Mouse (Mus musculus) brain, embryonic 18.5 days (tissue): ENCODE results near the gene Trim9.

Experiments used
- DNase-seq: peaks from one replicate; pipeline ENCODE4 v3.0.0-alpha.2; 2012; ENCODE audit warnings: low read depth, low spot score

The Trim9 gene

GRCm38 (mm10) chr12:70326393-70326792 is 21.0 kb downstream of the Trim9 start:
- DNase-seq: no peak

GRCm38 (mm10) chr12:70325826-70326225 is 21.6 kb downstream of the Trim9 start:
- no peak for DNase-seq

DNA sequence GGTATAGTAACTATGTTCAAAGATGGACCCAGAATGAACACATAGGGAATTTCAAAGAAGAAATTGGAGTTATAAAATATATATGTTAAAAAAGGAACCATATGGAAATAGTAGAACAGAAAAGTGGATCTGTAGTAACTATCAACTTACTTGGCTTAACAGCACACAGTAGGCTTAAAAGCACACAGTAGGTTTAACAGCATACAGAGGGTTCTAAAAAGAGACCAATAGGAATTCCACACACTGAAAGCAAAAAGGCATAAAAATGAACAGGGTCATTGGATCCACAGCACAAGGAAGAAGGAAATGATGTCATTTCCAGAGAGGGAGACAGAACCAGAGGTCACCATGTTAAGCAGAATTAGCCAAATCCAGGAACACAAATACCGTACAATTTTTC is 24.6 kb downstream of the Trim9 start:
- no peak for DNase-seq

DNA sequence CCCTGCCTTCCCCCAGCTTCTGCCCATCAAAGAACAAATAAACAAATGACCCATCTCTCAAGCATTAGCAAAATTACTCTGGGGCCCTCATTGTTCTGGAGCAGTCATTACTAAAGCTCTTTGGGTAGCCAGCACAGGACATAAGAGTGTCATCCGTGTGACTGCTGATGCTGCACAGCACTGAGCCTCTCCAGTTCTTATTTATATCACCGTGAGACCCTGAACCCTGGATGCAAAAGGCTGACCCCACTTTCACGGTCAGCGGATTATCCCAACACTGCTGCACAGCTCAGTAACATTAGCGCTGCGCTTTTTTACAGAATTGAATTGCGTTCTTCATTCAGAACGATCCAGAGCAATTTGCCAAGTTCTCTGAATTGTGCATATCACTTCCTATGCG is 31.3 kb downstream of the Trim9 start:
- DNase-seq: no peak

DNA sequence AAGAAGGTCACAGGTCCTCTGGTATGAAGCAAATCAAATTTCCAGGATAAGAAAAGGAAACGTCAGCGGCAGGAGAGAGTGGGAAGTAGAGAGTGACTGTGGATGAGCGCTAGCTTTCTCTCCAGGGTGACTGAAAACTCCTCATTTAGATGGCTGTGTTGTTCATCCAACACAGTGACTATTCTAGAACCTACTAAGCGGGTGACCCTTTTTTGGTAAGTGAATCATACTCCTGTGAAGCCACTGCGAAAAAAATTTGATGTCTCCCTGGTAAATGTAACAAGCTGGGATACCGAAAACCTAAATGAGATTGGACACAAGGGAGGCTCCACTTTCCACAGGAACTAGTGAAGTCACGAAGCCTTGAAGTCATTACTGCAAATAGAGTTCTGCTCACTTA is 39.5 kb downstream of the Trim9 start:
- no peak for DNase-seq

DNA sequence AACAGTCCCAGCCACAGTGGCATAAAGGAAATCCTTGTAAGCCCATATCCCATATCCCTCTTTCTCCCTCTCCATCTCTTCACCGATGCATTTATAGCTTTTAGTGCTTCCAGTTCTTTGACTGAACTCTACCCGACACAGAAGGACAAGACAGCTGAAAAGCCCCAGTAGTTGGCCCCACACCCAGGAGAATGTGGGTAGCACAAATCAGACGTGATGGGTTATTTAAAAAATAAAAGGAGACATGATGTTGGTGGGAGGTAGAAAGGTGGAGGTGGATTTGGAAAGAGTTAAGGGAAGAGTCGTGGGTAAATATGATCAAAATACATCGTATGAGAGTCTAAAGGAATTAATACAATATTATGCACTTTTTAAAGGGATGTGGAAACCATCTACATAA is 40.4 kb downstream of the Trim9 start:
- DNase-seq: no peak

DNA sequence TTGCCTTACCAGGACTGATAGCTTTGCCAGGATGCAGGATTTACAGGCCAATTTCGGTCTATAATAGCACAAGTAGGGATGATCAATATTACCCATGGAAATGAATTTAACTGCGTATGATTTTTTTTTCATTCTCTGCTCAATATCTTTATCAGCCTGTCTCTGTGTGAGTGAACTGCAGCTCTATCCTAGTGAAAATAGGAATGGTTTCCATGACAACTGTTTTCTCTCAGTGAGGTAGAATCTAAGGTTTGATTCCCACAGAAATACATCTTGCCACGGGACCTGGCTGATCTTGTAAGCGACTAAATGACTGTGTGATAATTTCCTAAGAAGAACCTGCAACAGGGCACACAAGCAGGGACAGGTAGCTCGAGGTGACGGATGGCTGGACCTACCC is 43.4 kb downstream of the Trim9 start:
- DNase-seq: no peak

DNA sequence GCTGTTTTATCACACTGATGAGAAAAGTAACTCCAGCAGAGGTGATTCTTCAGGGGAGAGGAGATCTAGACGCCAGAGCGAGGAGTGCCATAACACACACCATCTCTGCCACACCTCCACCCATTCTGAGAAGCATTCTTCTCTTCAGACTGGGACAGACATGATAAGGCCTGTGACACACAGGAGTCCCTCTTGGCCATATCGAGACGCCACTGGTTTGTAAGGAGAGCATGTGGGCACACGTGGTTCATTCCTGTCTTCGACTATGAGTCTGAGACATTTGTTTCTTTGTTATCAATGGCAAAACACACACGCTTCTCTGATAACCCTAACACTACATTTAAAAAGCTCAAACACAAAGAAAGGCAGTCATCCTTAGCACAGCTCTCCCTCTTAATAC is 43.9 kb downstream of the Trim9 start:
- no peak for DNase-seq

- DNase-seq: no peak
Measured at GRCm38 (mm10) chr12:70302022-70302720, 45.2 kb downstream of the Trim9 start.

DNA sequence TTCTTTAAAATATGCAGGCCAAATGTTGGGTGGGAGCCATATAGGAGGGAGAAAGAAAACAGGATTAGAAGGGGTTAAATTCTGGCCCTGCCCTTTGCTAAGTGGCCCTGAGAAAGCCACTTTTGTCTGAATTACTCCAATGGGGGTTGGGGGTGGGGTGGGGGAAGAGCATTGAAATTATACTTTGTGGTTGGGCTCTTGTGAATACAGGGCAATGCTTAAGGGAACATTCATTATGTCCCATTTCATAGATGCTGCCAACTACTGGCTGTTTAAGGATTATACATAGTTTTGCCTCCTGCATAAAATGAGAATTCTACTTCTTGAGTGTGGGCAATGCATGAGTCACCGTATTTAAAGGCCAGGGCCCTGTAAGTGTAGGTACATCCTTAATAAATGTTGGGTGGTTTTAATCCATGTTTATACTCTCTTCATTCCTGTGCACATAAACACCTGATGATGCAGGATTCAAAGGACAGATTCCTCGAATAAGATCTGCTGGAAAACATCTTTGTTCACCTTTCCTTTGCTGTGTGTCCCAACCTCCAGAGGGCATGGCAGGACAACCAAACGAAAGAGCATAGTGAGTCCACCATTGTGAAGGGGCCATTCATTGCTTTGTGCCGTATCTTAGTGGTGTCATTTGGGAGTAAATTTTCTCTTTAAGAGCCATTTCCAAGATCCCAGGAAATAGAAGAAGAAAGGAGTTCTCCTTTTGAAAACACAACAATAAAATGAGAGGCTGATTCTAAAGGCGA is 53.3 kb downstream of the Trim9 start:
- no peak for DNase-seq

DNA sequence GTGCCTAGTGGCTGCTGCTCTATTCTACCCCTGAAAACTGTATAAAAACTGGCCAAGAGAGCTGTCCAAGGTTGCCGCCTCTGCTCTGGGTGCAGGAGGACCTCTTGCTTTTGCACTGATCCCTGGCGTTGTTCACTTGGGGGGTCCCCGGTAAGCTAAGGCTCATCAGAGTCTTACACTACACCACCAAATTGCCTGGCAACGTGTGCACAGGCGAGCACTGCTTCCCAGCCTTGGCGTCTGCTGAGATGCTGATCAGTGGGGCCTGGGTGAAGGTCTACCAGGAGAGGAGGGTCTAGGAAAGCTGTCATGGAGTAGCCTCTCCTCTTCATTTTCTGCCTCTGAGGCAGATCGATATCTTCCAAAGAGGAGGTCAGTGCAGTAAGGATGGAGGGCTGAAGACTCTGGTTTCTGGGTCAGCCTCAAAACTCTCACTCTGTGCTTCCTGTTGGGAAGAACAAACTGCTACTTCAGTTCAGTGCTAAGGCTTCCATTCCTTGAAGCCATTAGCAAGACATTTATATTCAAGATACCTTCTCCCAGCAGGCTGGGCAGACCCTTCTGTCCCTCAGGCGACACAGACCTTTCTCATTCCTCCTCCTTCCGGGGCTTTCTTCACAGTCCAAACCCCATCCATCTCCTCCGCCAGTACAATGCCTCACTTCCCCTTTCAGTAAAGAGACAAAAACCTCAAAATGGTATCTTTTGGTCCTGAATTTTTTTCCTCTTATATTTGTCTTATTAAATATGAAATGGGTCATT is 54.1 kb downstream of the Trim9 start:
- no peak for DNase-seq

DNA sequence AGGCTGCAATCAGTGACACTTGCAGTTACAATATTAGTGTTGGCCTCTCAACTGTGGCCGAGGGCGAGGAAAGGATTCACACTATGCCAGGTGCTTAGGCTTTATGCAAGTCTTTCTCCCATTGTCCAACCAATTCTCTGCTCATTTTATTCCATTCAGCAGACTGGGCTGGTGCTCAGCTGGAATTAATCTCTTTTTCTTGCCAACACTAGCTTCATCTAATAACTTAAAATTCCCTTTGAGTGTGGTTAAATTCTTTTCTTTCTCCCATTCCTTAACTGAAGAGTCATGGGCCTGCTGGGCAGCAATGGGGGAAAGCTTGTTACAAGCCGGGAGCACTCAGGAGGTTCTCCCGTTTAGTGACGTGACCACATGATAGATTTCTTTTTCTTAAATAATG is 61.9 kb downstream of the Trim9 start:
- no peak for DNase-seq

- no peak for DNase-seq
Measured at GRCm38 (mm10) chr12:70284979-70285378, 62.4 kb downstream of the Trim9 start.

- no peak for DNase-seq
Measured at GRCm38 (mm10) chr12:70283116-70283731, 64.2 kb downstream of the Trim9 start.

DNA sequence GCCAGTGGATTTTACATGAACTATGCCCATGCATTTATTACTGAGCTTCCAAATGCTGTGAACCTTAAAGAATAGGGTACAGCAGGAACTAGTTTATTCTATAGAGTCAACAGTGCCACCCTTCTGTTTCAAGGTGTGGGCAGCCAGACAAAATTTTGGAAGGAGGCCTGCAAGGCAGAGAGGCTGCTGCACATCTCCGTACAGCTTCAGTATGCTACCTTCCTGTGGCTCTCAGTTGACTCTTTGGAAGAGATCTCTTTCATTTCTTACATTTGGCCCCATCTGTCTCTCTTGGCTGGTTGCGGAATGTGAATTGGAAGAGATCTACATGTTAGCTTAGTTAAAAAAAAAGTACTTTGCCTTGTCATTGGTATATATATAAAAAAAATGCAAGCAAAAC is 66.5 kb downstream of the Trim9 start:
- DNase-seq: no peak

DNA sequence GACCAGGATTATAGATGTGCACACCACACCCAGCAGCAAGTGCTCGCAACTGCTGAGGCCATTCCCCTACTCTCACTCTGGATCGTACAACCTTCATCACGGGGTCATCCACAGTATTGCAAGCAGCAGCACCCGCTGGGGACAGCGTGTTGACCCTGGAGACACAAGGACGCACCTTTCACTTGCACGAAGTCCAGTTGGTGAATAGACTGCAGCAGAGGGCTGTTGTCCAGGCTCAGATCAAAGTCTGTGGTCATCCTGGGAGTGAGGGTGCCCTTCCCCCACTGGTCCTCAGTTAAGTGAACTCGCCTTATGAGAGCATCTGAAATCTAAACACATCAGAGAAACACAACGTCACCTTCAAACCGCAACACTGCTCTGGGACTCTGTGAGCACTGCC is 67.0 kb downstream of the Trim9 start:
- no peak for DNase-seq

DNA sequence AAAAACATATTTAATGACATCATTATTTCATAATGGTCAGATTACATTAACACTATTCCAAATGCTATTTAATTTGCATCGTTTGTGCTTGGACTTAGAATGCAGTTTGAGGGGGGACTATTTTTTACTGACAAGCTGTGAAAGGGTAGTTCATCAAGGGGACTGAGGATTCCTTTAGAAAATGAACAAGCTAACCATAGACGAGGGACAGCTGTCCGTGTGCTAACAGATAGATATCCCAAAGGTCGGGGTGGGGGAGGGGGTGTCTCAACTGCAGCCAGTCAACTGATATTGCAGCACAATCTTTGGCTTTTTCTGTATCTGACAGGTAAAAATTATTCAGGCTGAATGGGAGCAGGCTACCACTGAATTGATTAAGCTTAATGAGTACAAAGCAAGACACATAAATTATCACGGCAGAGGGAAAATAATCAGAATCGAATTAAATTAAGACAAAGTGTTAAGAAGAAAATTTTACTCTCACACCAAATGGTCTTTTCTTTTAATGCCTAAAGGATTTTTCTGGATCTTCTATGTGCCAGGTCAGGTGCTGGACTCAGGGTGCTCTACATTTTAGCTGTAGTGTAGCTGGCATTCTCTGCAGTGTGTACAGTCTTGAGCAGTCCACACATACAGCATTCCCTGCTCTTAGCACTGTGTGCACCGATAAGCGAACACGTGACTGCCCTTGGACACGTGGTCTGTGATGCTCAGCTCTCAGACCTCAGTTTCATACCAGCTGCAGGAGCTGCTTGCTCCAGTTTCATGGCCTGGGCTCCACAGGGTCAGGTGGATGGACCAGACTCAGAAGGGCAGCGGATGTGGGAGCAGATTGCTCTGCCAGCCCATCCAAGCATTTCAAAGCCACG is 70.1 kb downstream of the Trim9 start:
- no peak for DNase-seq

- no peak for DNase-seq
Measured at GRCm38 (mm10) chr12:70269724-70270123, 77.7 kb downstream of the Trim9 start.

- DNase-seq: no peak
Measured at GRCm38 (mm10) chr12:70267314-70267713, 80.1 kb downstream of the Trim9 start.

GRCm38 (mm10) chr12:70266494-70266931 is 80.9 kb downstream of the Trim9 start:
- no peak for DNase-seq

GRCm38 (mm10) chr12:70263721-70264120 is 83.7 kb downstream of the Trim9 start:
- no peak for DNase-seq
